Mouse (Mus musculus) left cerebral cortex, postnatal 14 days (tissue): Measurements from ENCODE around the gene Rassf7. TPM values are rescaled to one million over a fixed set of nuclear protein-coding genes. Genes with fewer than 3 reads are reported as not detected.
"Not testable (repeated sequence)": the region's sequence is repeated elsewhere in the genome, so short reads cannot be mapped to it uniquely, and the experiment has no call there.

Source experiments
- DNase-seq, 2 experiments: peaks; one replicate each; pipeline ENCODE4 v3.0.0; 2021 to 2022; ENCODE audit warnings: low spot score in 2 of 2, mixed read lengths in 1 of 2
- intact Hi-C: fragments of 180-260 bp; cut with DNase I; formaldehyde crosslinking; loops from one replicate; pipeline ENCODE4 v1.15.1; 2025
- total RNA-seq, 2 experiments: library from RNA; stranded (reverse); gene quantifications; 2 replicates each; pipeline ENCODE4 v1.2.3; 2021

Rassf7 gene
- total RNA-seq, 2 experiments from 2014 or later: 0.47 TPM; not detected in 1

- intact Hi-C loops: no loop called here
- DNase-seq: no peak
Observed at GRCm38 (mm10) chr7:141219558-141220099, 4.0 kb downstream of the Rassf7 start.

GRCm38 (mm10) chr7:141220377-141220776, 4.7 kb downstream of the Rassf7 start:
- intact Hi-C loops: no loop called here
- no peak for DNase-seq

DNA sequence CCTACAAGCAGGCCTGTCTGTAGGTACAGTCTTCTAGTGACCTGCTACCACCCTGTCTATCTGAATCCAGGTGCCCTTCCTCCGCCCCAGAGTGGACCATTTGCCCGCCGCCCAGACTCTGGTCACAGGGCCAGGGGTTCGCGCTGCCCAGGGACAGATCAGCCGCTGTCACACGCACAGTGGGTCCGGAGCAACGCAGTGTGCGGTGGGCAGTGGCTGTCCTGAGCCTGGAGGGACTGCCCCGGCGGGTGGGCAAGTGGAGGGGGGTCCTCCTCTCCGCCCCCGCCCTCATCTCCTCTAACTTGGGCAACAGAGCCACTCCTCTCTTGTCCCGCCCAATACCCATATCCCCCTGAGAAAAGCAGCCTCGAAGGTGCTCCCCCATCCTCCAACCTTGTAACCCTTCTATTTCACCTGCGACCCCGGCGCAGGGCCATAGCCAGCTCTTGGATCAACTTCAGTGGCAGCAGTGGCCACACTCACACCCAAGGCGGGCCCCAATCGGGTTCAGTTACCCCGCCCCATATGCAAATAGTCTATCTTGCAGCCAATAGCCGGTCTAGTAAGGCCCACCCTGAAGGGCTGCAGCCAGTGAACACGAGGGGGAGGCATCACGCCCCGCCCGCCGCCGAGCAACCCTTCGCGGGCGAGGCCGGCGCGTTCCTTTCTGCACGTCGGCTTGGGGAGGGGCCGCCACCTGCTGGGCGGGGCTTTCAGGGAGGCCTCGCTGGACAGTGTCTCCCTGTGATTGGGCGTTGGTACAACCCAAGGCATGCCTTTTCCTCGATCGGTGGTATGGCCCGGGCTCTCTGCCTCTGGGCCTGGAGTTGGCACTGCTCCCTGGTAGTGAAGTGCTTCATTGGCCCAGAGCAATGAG, 5.8 kb downstream of the Rassf7 start:
- intact Hi-C loops: no loop called here
- peak; percentile 92 to 96 for DNase-seq

- intact Hi-C loops: no loop called here
- DNase-seq: no peak
Observed at GRCm38 (mm10) chr7:141222126-141222467, 6.4 kb downstream of the Rassf7 start.

DNA sequence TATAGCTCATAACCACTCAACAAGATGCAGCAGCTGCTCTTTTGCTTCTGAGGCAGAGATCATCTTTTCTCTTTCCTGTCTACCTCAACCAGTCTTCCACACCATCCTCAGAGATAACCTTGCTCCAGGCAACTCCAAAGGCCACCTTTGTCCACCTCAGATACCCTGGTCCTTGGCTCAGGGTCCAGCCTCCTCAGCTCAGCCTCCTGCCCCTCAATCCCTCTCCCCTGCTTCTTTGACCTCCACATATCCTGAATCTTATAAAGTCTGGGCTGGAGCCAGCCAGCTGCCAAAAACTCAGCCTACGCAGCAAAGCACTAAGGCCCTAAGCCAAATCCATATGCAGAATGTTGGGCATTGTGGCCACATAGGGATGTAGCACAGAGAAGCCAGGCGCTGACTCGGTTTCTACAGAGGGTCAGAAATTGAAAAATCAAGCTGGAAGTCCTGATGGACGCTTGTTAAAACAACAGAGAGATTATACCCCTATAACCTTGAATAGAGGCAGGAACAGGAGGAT, 7.1 kb downstream of the Rassf7 start:
- intact Hi-C loops: no loop called here
- DNase-seq: no peak

GRCm38 (mm10) chr7:141226535-141226934, 10.9 kb downstream of the Rassf7 start:
- intact Hi-C loops: no loop called here
- no peak for DNase-seq

DNA sequence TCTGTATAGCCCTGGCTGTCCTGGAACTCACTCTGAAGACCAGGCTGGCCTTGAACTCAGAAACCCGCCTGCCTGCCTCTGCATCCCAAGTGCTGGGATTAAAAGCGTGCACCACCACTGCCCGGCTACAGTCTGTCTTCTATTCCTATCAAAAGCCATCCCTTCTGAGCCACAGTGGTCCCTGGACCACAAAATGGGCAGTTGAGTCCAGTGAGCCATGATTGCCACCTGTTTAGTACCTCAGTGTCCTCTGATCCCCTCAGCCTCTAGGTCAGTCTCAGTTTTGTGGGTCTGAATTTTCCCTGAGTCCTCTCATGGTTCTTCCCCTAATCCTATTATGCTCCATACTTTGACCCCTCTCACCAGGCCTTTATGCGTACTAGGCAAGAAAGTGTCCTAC, 12.1 kb downstream of the Rassf7 start:
- intact Hi-C loops: loop anchor here (2.0 kb wide), 1 partner anchor 135 kb away; no protein-coding TSS in a partner anchor
- no peak for DNase-seq

DNA sequence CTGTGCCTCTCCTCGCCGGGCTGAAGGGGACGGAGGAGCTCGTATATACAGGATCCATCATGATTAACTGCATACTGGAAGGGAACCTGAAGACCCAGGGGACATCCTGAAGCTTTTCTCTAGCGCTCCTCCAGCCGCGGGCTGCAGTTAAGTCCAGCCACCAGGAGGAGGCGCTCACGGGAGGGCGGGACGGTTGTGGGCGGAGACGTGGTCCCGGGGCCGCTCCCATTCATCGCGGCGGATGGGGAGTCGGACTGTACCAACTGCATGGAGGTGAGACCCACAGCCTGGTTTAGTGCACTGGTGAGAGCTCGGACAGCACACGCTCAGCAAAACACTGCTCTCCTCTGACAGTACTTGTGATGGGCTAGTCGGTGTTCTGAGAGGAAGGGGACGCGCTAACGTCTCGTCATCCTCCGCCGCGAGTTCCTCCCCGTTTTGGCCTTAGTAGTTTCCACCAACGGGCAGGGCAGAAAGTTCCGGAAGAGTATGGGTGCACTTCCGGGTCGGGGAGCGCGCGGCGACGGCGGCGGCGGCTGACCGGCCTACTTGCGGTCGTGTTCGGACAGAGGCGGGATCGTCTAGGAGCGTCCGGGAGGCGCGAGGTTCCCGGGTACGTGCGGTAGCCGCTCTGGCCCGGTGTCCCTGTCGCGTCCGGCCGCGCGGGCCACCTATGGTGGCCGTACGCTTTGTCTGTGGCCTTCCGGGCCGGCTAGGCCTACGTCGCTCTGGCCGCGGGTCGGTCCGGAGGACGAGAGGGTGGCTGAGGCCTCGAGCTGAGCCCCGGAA, 12.8 kb downstream of the Rassf7 start, which contains the start of gene Phrf1:
Gene Phrf1 (plus strand): TSS at position 506 of the 789 bp plus-strand sequence.
- intact Hi-C loops: loop anchor here (2.0 kb wide), 1 partner anchor 134 kb away; no protein-coding TSS in a partner anchor
- peak; percentile 91 to 94 for DNase-seq

DNA sequence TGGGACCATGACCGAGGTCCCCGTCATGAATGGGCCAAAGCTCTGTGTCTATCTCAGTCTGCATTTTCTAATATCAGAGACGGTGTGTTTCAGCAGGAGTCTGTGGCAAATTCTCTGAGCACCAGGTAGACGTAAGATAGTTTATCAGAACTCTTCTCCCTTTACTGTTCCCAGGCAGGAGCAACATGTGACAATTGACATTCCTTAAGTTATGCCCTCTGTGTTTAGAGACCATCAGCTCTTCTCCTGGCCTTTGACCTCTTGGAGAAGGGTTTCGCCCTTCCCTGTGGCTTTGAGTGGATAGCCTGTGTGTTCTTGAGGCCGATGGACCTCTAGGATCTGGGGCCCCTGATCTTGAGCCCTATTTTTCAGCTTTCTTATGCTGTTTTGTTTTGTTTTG, 14.0 kb downstream of the Rassf7 start:
- intact Hi-C loops: loop anchor here (2.0 kb wide), 1 partner anchor 133 kb away; no protein-coding TSS in a partner anchor
- no peak for DNase-seq

GRCm38 (mm10) chr7:141230570-141230969, 14.9 kb downstream of the Rassf7 start:
- intact Hi-C loops: no loop called here
- no peak for DNase-seq

GRCm38 (mm10) chr7:141231111-141231510, 15.5 kb downstream of the Rassf7 start:
- DNase-seq: no peak
- intact Hi-C loops: no loop called here

GRCm38 (mm10) chr7:141231551-141231950, 15.9 kb downstream of the Rassf7 start:
- no peak for DNase-seq
- intact Hi-C loops: no loop called here

GRCm38 (mm10) chr7:141250486-141250885, 34.8 kb downstream of the Rassf7 start:
- DNase-seq: not testable (repeated sequence)
- intact Hi-C loops: loop anchor here (10.0 kb wide), 1 partner anchor 64 kb away; no protein-coding TSS in a partner anchor

DNA sequence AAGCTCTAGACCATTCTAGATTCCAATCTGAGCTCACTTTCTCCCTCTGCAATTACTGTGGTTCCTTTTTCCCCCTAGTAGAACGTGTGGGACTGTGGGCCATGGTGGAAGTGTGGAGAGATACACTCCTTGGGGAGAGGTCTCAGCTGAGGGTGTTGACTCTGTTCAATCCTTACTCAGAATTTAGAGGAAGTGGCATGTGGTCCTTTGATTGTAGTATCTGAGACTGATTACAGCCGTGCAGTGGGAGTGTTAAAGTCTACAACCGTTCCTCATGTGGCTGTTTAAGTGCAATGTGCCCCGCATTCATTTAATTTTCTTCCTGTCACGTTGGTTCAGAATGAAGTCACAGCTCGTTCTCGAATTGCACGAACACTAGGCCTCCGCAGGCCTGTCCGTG, 40.5 kb downstream of the Rassf7 start:
- intact Hi-C loops: loop anchor here (10.0 kb wide), 1 partner anchor 59 kb away; no protein-coding TSS in a partner anchor
- DNase-seq: no peak

- intact Hi-C loops: no loop called here
- DNase-seq: no peak
Observed at GRCm38 (mm10) chr7:141261480-141261879, 45.8 kb downstream of the Rassf7 start.

GRCm38 (mm10) chr7:141263640-141264039, 48.0 kb downstream of the Rassf7 start:
- DNase-seq: no peak
- intact Hi-C loops: no loop called here

- intact Hi-C loops: no loop called here
- DNase-seq: no peak
Observed at GRCm38 (mm10) chr7:141264041-141264700, 48.5 kb downstream of the Rassf7 start.

- intact Hi-C loops: loop anchor here (5.0 kb wide), 1 partner anchor 97 kb away; no protein-coding TSS in a partner anchor
- no peak for DNase-seq
Observed at GRCm38 (mm10) chr7:141264761-141265410, 49.2 kb downstream of the Rassf7 start.

DNA sequence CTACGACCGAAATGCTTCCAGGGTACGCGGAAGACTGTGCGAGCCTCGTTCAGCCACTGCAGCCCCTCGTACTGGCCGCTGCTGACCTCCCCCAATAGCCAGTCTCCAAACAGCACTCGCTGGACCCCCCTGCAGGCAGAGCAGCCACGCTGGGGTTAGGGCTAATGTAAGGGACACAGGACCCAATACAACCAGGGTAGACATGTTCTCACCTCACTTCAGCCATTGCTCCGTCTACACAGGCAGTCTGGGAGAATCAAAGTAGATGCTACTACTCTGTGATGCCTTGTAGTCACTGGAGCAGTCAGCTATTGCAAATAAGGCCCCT, 49.7 kb downstream of the Rassf7 start:
- intact Hi-C loops: loop anchor here (5.0 kb wide), 1 partner anchor 97 kb away; no protein-coding TSS in a partner anchor
- DNase-seq: no peak
